Mouse (Mus musculus) C2C12 (cell line): ENCODE results near the gene Ttc30a1. TPM values are rescaled to one million over a fixed set of nuclear protein-coding genes. Genes with fewer than 3 reads are reported as not detected.
"Not testable (repeated sequence)": the region's sequence is repeated elsewhere in the genome, so short reads cannot be mapped to it uniquely, and the experiment has no call there.

ENCODE experiments used
- H3K27me3 ChIP-seq: one replicate; pipeline ENCODE4 v1.6.1; 2011; ENCODE audit not compliant: control insufficient read depth, insufficient read depth, insufficient read length
- H3K36me3 ChIP-seq: one replicate; pipeline ENCODE4 v1.6.1; 2011; ENCODE audit not compliant: control insufficient read depth, insufficient read depth
- H3K4me3 ChIP-seq: one replicate; pipeline ENCODE4 v1.5.1; 2011; ENCODE audit warnings: mild to moderate bottlenecking, control low read depth; ENCODE audit not compliant: poor library complexity, insufficient read depth, severe bottlenecking
- H3K79me2 ChIP-seq: one replicate; pipeline ENCODE4 v1.6.1; 2011; ENCODE audit not compliant: control insufficient read depth, insufficient read depth
- H3K79me3 ChIP-seq: one replicate; pipeline ENCODE4 v1.6.1; 2011; ENCODE audit warnings: low read depth, control low read depth
- H3ac ChIP-seq: one replicate; pipeline ENCODE3; 2011; ENCODE audit warnings: low read depth; ENCODE audit not compliant: control insufficient read depth, insufficient read length
- CEBPB ChIP-seq: IDR thresholded peaks from one replicate; pipeline ENCODE4 v1.6.1; 2011; ENCODE audit warnings: low read depth, mild to moderate bottlenecking, control low read depth, moderate library complexity
- CTCF ChIP-seq: IDR thresholded peaks from one replicate; pipeline ENCODE4 v1.5.1; 2011; ENCODE audit not compliant: control insufficient read depth, insufficient read depth, insufficient read length
- FOSL1 ChIP-seq: IDR thresholded peaks from one replicate; pipeline ENCODE4 v1.8.0; 2011; ENCODE audit warnings: mild to moderate bottlenecking, low read length; ENCODE audit not compliant: poor library complexity, insufficient read depth, severe bottlenecking
- MAX ChIP-seq: IDR thresholded peaks from one replicate; pipeline ENCODE4 v1.6.1; 2011; ENCODE audit warnings: mild to moderate bottlenecking, control low read depth
- MYOD1 ChIP-seq: IDR thresholded peaks from one replicate; pipeline ENCODE4 v1.6.1; 2011; ENCODE audit warnings: low read depth; ENCODE audit not compliant: control insufficient read depth, insufficient read length
- MYOG ChIP-seq: IDR thresholded peaks from one replicate; pipeline ENCODE4 v1.6.1; 2011; ENCODE audit not compliant: control insufficient read depth, insufficient read length; ENCODE audit errors: extremely low read depth
- USF1 ChIP-seq: IDR thresholded peaks from one replicate; pipeline ENCODE4 v1.6.1; 2011; ENCODE audit warnings: low read depth, mild to moderate bottlenecking, control low read depth, moderate library complexity
- long read RNA-seq, 2 experiments: library from polyadenylated mRNA; unstranded; transcript quantifications; one replicate each; pipeline ENCODE4 v2.0.0; 2019 to 2020
- polyA plus RNA-seq: library from polyadenylated mRNA; unstranded; fragments of >200 nt; fragmentation: generic; extraction: Trizol; gene quantifications from one replicate; pipeline ENCODE4 v1.2.1, GENCODE M21; 2012; ENCODE audit warnings: missing spikeins

Gene Ttc30a1
- polyA plus RNA-seq: 1.8 TPM
- long read RNA-seq, experiment 1: 0 reads
- long read RNA-seq, experiment 2, transcript Ttc30a1-201 (1 exons, 3,721 nt): major isoform, 11 of 11 reads
- long read RNA-seq, experiment 2, partial matches to known transcripts: 0 of 11 reads
- long read RNA-seq, experiment 2, other reads (novel, unspliced or antisense): 0 of 11 reads

DNA sequence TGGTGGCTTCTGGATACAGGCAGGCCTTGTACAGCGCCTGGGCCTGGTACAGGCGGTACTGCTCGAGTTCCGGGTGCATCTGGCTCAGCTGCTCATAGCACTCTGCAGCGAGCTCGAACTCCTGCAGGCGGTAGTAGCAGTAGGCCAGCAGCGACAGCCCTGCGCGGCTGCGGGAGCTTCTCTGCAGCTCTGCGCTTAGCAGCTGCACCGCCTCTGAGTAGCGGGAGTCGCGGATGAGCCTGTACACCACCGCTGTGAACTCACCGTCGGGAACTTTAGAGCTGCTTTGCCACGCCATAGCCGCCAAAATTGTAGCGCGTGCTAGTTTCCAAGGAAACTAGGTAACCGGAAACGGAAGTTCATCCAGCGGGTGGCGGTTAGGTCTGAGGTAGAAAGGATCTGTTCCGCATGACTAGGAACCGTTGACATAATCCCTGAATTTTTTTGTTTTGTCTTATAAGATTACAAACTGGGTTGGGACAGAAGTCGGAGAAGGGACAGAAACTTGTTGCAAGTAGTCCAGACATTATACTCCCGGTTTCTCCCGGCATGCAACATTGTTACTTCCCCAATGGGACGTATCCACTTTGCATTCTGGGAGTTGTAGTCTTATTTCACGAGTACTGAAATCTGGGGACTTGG lies at the start of gene Ttc30a1:
TSS of gene Ttc30a1 (minus strand) at position 528 of the 642 bp plus-strand sequence.
- H3K79me2 ChIP-seq, H3ac ChIP-seq, H3K27me3 ChIP-seq, H3K36me3 ChIP-seq, H3K79me3 ChIP-seq: not testable (repeated sequence)
- H3K4me3 ChIP-seq: peak within 1 kb of the TSS; percentile 3
- peak; percentile 95 for TF ChIP-seq MAX

DNA sequence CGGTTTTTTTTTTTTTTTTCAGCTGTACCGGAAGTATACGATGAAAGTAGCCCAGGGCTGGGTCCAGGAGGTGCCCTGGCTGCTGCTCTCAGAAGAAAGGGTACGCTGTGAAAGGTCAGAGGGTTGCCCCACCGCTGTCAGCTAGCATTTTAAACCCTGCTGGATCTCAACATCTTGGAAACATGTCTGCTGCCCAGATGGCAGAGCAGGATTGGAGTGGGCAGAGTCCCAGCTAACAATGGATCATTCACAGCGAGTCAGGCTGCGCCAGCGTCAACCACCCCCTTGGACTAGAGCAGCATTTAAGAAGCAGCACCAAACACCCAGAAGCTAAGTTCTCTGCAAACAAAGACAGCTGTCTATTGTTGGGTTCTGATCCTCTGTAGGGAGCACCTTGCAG lies 48.3 kb upstream of the Ttc30a1 start:
- Histone ChIP-seq H3ac (no peak overlapping the region), H3K79me2 (no peaks in the 10 kb centered on the region), H3K36me3 (no peaks in the 10 kb centered on the region), H3K79me3 (no peaks in the 10 kb centered on the region), H3K27me3 (peaks cover 54% of the 10 kb centered on the region), H3K4me3 (no peak overlapping the region)
- TF ChIP-seq MYOG (no peak), CEBPB (no peak), FOSL1 (no peak), MYOD1 (no peak), USF1 (no peak), MAX (no peak), CTCF (no peak)

DNA sequence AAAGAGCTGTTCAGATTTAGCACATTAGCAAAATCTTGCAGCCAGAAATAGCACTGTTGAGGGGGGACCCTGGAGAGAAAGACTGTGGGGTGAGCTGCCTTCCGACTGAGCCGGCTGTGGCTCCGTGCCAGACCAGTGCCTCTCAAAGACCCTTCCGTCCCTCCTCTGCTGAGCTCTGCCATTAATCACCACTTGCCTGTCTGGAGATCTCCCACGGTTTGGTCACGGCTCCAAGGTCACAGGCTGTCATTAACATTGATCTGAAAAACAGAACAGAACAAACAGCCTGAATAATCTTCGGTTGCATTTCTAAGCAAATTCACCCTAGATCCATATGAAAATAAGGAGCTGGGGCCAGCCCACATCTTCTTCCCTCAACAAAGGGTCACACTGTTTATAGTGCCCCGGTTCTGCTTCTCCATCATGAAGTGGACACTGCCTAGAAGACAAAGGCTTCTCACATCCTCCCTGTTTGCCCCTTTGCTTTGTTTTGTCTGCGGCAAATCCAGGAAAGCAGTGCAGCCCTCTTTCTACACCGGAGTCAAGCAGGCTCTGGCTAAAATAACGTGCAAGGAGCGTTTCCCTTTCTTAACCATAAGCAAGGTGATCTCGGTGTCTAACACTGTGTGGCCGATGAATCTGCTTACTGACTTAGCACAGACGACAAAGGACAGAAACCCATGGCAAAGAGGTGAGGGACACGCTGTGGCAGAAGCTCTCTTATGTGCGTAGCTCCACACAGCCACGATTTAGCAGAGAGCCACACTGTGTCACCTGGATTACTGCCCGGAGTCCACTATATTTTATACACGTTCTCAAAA lies 47.5 kb upstream of the Ttc30a1 start:
- TF ChIP-seq MYOD1 (no peak), MYOG (no peak), USF1 (no peak), MAX (no peak), FOSL1 (no peak), CTCF (no peak), CEBPB (no peak)
- Histone ChIP-seq H3K36me3 (no peaks in the 10 kb centered on the region), H3ac (no peak overlapping the region), H3K27me3 (peaks cover 49% of the 10 kb centered on the region), H3K79me2 (no peaks in the 10 kb centered on the region), H3K4me3 (no peak overlapping the region), H3K79me3 (no peaks in the 10 kb centered on the region)

DNA sequence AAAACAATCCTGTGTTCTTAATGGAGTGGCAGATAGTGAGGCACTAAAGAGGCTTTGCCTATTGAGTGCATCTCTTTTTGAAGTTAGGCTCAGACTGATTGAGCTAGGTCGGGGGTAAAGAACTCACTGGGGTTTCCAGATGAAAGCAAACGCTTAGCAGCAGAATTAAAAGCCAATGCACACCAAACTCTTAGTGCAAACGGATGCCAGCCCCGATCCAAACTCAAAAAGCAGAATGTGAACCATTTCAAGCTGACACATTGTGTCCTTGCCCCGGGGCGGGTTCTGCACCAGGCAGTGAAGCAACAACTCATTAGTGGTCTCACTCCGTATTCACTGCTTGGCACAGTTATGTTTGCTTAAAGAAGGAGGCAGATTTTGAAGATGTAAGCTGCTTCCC lies 35.1 kb upstream of the Ttc30a1 start:
- H3K27me3 ChIP-seq: peaks cover 37% of the 10 kb centered on the region
- no peak for TF ChIP-seq FOSL1
- no peak for TF ChIP-seq MYOD1
- no peak for TF ChIP-seq MYOG
- no peak for TF ChIP-seq USF1
- TF ChIP-seq CEBPB: no peak
- H3ac ChIP-seq: no peak overlapping the region
- no peak overlapping the region for H3K4me3 ChIP-seq
- H3K79me2 ChIP-seq: no peaks in the 10 kb centered on the region
- no peaks in the 10 kb centered on the region for H3K79me3 ChIP-seq
- no peaks in the 10 kb centered on the region for H3K36me3 ChIP-seq

DNA sequence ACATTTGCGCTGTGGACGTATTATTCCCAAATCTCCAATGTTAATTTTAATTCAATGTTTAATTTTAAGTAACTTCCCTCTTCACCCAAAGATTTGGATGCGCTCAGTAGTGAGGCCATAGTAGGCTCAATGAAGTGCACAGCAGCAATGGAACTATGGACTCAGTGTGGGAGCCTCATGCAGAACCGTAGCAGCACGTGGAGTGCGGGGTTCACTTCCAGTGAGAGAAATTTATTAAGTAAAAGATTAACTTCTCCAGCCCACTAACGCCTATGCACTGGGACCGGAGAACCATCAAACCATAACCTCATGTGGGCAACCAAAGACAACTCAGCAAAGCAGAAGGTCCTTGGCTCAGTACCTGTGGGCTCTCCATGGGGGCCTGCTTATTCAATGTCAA lies 34.4 kb upstream of the Ttc30a1 start:
- no peak overlapping the region for H3K4me3 ChIP-seq
- no peaks in the 10 kb centered on the region for H3K36me3 ChIP-seq
- no peaks in the 10 kb centered on the region for H3K79me3 ChIP-seq
- H3ac ChIP-seq: no peak overlapping the region
- no peak for TF ChIP-seq MYOD1
- TF ChIP-seq FOSL1: no peak
- TF ChIP-seq MYOG: no peak
- TF ChIP-seq USF1: no peak
- TF ChIP-seq MAX: no peak
- TF ChIP-seq CTCF: no peak
- TF ChIP-seq CEBPB: no peak
- peaks cover 36% of the 10 kb centered on the region for H3K27me3 ChIP-seq
- no peaks in the 10 kb centered on the region for H3K79me2 ChIP-seq
